Mouse (Mus musculus): ENCODE measurements at regions not wholly inside any gene's neighbourhood (a gene's known extent, or its start where the extent isn't known, plus 50 kb on each side); places are given as distances from the start of the nearest gene placed in this dataset.
"Not testable (repeated sequence)": the region's sequence is repeated elsewhere in the genome, so short reads cannot be mapped to it uniquely, and the experiment has no call there.

GRCm38 (mm10) chr6:140231537-140231936 lies 190.3 kb upstream of the Plcz1 start:
- no peak for DNase-seq (ENCODE audit: low spot score in 2 of 2)

- peak in 1 of 2 experiments; percentile 44 for DNase-seq (ENCODE audit: low spot score in 2 of 2)
Measured at GRCm38 (mm10) chr6:140229295-140229694, 188.0 kb upstream of the Plcz1 start.

- DNase-seq (ENCODE audit: low spot score in 2 of 2) = no peak
Measured at GRCm38 (mm10) chr6:140228741-140229140, 187.5 kb upstream of the Plcz1 start.

- no peak for DNase-seq (ENCODE audit: low spot score in 2 of 2)
Measured at GRCm38 (mm10) chr6:140222534-140223324, 181.5 kb upstream of the Plcz1 start.

GRCm38 (mm10) chr6:140221653-140222272 lies 180.5 kb upstream of the Plcz1 start:
- peak; percentile 30 to 74 for DNase-seq (ENCODE audit: low spot score in 2 of 2)

GRCm38 (mm10) chr6:140218789-140219188 lies 177.5 kb upstream of the Plcz1 start:
- DNase-seq (ENCODE audit: low spot score in 2 of 2) = no peak

GRCm38 (mm10) chr6:140212403-140212802 lies 171.1 kb upstream of the Plcz1 start:
- DNase-seq (ENCODE audit: low spot score in 2 of 2) = no peak

GRCm38 (mm10) chr6:140210141-140210540 lies 168.9 kb upstream of the Plcz1 start:
- DNase-seq (ENCODE audit: low spot score in 2 of 2) = peak in 1 of 2 experiments; percentile 26

GRCm38 (mm10) chr6:140209083-140209482 lies 167.8 kb upstream of the Plcz1 start:
- no peak for DNase-seq (ENCODE audit: low spot score in 2 of 2)

- DNase-seq (ENCODE audit: low spot score in 2 of 2) = no peak
Measured at GRCm38 (mm10) chr6:140208375-140208774, 167.1 kb upstream of the Plcz1 start.

GRCm38 (mm10) chr6:140206676-140207075 lies 165.4 kb upstream of the Plcz1 start:
- DNase-seq (ENCODE audit: low spot score in 2 of 2) = not testable (repeated sequence)

GRCm38 (mm10) chr6:140201356-140201755 lies 160.1 kb upstream of the Plcz1 start:
- no peak for DNase-seq (ENCODE audit: low spot score in 2 of 2)

GRCm38 (mm10) chr6:140200322-140200721 lies 159.1 kb upstream of the Plcz1 start:
- DNase-seq (ENCODE audit: low spot score in 2 of 2) = peak in 1 of 2 experiments; percentile 28

- no peak for DNase-seq (ENCODE audit: low spot score in 2 of 2)
Measured at GRCm38 (mm10) chr6:140198036-140198435, 156.8 kb upstream of the Plcz1 start.

- DNase-seq (ENCODE audit: low spot score in 2 of 2) = no peak
Measured at GRCm38 (mm10) chr6:140197113-140197675, 155.9 kb upstream of the Plcz1 start.

GRCm38 (mm10) chr6:140194276-140194675 lies 153.0 kb upstream of the Plcz1 start:
- peak; percentile 37 to 72 for DNase-seq (ENCODE audit: low spot score in 2 of 2)

GRCm38 (mm10) chr6:140193084-140193939 lies 152.1 kb upstream of the Plcz1 start:
- peak; percentile 24 to 26 for DNase-seq (ENCODE audit: low spot score in 2 of 2)

GRCm38 (mm10) chr6:140192526-140192925 lies 151.3 kb upstream of the Plcz1 start:
- no peak for DNase-seq (ENCODE audit: low spot score in 2 of 2)

- DNase-seq (ENCODE audit: low spot score in 2 of 2) = no peak
Measured at GRCm38 (mm10) chr6:140191341-140191740, 150.1 kb upstream of the Plcz1 start.

GRCm38 (mm10) chr6:140189601-140190000 lies 148.3 kb upstream of the Plcz1 start:
- no peak for DNase-seq (ENCODE audit: low spot score in 2 of 2)

- no peak for DNase-seq (ENCODE audit: low spot score in 2 of 2)
Measured at GRCm38 (mm10) chr6:140187733-140188132, 146.5 kb upstream of the Plcz1 start.
